Mouse (Mus musculus) heart, postnatal 0 days (tissue): ENCODE measurements around the gene Rho.

Experiments used
- CTCF ChIP-seq: IDR thresholded peaks from 2 replicates; pipeline ENCODE4 v1.5.1; 2016; ENCODE audit warnings: antibody characterized with exemption, control low read depth, low read depth
- EP300 ChIP-seq: IDR thresholded peaks from 2 replicates; pipeline ENCODE4 v1.6.1; 2016; ENCODE audit warnings: antibody characterized with exemption, low read depth

- TF ChIP-seq CTCF (no peak), EP300 (no peak)
Measured at GRCm38 (mm10) chr6:115985622-115986021, 54.1 kb downstream of the Rho start.
